Mouse (Mus musculus) gastrocnemius, postnatal 36 days (tissue): Measurements from ENCODE around the gene Tenm4. TPM values are rescaled to one million over a fixed set of nuclear protein-coding genes. Genes with fewer than 3 reads are reported as not detected.
"Not testable (repeated sequence)": the region's sequence is repeated elsewhere in the genome, so short reads cannot be mapped to it uniquely, and the experiment has no call there.

Experiments
- DNase-seq, 2 experiments: peaks; one replicate each; pipeline ENCODE4 v3.0.0; 2022
- intact Hi-C: fragments of 180-260 bp; cut with DNase I; formaldehyde crosslinking; loops from one replicate; pipeline ENCODE4 v1.15.1; 2025
- total RNA-seq, 2 experiments: library from RNA; stranded (reverse); gene quantifications; 2 replicates each; pipeline ENCODE4 v1.2.3; 2021

Gene Tenm4
- total RNA-seq, 2 experiments from 2014 or later = 0.69 to 1.1 TPM

DNA sequence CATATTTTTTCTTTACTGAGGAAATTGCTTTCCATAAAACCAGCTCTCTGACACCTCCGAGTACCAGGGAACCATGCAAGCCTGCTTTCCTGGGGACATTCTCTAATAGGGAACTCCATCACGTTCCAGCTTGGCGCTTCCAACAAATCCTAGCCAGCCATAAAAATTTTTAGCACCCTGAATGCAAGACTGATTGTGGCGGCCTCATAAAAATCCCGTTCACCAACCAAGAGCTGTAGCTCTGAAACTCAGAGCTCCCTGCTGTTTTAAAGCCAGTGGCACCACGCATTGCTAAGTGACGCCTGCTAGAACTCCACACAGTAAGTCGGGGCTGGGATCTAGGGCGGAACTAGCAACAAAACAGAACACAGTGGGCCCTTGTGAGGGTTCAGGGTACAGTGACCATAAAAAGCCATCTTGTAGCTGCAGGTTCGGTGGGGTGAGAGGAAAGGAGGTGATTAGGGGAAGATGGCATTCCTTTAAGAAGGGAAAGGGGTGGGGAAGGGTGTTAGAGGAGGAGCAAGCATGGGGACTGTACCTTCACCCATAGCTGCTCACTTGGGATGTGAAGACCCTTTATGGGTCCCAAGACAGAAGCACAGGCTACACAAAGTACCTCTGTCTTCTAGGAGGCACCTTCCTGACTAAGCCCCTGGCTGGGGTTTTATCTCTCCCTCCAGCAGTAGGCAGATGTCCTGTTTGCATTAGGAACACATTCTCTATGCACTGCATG is 439.0 kb downstream of the Tenm4 start:
- DNase-seq = no peak
- intact Hi-C loops = no loop called here

DNA sequence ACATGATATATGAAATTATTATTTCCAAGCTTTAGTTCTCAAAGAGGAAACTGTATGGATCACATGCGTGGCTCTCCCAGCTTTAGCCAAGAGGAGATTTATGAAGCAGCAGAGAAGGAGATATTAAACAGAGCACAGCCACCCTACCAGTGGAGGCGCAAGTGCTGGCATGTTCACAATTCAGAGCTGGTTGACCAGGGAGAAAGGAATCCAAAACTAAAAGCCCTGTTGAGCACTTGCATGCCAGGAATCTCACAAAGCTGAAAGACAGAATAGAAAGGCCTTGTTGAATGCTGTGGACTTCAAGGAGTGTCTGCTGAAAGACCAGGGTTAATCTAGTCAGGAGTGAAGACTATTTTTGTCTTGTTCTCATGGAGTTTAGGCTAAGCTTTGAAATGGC is 446.3 kb downstream of the Tenm4 start:
- intact Hi-C loops = no loop called here
- no peak for DNase-seq

DNA sequence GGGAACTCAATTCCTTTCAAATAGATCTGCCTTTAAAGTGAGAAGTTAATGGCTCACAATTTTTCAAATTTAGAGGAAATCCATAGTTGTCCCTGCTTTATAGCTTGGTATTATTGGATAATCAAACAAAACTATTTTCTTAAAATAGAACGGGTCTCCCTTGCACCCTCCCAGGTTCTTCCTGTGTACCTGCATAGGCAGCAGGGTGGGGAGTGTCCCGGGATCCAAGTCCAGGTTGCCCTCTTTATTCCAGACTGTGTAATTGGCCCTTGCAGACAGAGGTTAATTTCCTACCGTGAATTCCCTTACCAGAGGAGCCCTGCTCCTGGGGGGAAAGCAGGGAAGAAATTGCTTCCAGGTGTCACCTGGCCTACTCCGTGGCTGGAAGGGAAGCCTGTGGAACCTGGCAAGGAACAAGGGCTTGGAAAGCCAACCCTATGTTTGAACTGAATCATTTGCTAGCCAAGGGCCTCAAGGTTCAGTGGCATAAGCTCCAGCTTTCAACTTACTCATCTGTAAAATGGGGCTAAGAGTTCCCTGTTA is 449.0 kb downstream of the Tenm4 start:
- DNase-seq = no peak
- intact Hi-C loops = no loop called here

DNA sequence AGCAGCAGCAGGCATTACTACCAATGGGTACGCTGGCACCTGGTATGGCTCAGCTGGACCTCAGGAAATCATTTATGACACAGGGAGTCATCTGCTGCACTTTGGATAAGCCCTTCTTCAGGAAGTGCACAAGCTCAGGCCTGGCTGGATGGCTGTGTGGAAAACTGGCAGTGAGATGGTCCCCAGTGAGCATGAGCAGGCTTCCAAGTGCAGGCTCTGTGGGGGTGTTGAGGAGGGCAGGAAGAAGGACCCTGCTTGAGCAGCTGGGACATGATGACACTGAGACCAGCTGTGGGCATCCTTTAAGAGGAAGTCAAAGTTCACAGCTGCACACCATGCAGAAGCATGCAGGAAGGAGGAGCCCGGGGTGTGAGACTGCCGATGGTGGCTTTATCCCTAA is 455.3 kb downstream of the Tenm4 start:
- intact Hi-C loops = no loop called here
- DNase-seq = no peak

DNA sequence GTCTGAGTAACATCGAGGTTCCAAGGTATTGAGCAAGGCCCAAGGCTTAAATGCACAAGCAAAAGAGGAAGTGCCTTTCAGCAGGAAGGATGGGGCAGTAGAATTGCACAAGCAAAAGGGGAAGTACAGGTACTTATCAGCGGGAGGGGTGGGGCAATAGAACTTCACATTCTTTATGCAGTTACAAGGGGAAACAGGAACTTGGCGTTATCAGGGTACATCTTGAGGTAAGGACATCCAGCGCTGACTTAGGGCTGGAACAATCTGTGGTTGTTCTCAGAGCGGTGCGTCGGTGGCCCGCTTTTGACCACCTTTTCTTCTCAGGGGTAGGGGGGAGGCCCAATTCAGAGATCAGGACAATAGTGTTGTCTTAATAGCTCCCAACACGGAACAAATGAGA is 459.5 kb downstream of the Tenm4 start:
- DNase-seq, intact Hi-C loops: not testable (repeated sequence)

DNA sequence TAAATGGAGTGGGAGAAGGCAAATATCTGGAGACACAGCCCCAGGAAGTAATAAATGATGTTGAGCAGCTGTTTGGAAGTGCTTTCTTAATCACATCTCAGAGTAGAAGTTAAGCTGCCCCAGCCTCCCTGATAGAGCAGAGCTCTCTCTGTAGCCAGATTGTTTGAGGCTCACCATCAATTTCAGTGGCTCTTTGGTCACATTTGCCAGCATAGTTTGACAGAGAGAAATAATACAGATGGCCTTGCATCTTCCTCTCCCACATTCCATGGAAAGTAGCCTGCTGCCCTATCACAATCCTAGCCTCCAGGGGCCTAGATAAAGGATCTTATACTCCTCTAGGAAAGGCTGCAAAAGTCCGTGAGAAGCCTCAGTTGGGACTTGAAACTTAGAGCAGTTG is 462.0 kb downstream of the Tenm4 start:
- DNase-seq = no peak
- intact Hi-C loops = no loop called here

DNA sequence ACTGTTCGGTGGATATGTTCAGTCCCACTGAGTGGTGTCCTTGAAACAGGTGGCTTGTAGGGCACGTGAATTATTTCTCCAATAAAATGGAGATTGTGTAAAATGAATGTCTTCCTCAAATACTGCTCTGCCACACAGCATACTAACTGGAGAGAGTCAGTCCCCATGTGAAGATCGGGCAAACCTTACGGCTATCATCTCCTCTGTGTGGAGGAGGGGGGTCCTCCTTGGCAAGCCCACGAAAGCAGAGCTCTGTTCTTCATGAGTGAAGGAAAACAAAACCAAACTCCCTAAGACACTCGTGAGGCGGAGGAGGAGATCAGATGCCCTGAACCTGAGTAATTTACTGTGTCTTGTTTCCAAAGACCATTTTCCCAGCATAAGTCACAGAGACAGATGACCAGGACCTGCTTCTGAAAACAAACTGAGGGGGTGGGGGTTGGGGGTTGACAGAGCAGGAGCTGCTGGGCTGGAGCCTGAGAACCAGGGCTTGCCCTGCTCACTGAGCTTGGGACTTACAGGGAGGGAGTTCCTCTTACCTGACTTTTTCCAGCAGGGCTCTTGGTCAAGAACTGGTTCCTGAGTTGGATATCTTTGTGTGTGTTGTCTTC is 464.9 kb downstream of the Tenm4 start:
- intact Hi-C loops = no loop called here
- no peak for DNase-seq

DNA sequence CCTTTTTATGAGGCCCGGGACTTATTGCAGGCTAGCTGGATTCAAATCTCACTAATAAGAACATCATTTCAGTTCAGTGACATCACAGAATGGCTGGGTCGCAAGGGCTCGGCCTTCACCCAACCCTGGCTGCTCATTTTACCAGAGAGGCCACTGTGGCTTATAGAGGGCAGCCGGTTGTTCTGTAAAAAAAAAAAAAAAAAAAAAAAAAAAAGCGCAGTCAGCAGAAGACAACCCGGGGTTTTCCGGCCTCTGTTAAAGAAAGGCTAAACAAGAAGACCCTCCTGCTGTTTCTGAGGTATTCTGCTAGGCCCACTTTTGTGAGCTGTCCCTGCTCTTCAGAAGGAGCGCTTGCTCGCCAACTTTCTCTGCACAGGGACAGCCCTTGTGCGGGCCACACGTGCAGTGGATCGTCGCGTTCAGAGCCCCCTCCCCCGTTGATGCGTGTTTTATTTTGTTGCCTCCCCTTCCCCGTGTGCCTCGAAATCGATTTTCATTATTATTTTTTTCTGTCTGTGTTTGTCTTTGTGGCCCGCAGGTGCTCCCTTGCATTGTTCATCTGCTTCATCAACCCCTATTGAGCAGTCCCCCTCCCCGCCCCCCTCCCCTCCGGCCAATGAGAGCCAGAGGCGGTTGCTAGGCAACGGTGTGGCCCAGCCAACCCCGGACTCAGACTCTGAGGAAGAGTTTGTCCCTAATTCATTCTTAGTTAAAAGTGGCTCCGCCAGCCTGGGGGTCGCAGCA is 472.6 kb downstream of the Tenm4 start:
- DNase-seq = no peak
- intact Hi-C loops = no loop called here

DNA sequence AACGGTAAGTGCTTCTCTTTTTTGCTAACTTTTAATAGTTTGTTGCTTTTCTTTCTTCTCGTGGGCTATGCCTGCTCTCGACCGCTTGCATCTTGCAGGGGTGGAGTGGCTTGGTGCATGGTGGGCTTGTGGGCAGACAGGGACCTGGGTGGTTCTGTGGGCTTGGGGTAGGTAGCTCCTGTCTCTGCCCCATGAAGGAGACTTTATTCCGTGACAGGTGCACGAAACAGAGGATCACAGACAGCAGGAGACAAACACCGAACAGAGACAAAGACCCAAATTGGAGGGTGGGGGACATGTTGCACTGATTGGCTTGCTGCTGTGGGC is 473.1 kb downstream of the Tenm4 start:
- intact Hi-C loops = no loop called here
- DNase-seq = no peak

DNA sequence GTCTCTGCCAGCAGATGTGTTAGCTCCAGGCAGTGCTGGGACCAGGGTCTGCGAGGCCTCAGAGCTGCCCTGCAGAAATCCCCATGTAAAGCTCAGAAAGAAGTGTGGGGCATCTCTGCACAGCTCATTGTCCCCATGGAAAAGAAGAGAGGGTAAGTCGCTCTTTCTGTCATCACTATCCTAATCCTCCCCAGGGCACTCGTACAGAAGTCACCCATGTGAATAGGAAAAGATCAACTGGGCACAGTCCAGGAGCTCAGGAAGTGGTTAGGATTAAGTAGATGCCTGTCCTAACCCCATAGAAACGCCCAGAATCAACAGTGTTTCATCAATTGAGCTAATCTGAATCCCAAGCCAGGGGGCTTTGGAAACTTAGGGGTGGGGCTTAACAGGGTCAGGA is 476.6 kb downstream of the Tenm4 start:
- intact Hi-C loops = no loop called here
- no peak for DNase-seq

DNA sequence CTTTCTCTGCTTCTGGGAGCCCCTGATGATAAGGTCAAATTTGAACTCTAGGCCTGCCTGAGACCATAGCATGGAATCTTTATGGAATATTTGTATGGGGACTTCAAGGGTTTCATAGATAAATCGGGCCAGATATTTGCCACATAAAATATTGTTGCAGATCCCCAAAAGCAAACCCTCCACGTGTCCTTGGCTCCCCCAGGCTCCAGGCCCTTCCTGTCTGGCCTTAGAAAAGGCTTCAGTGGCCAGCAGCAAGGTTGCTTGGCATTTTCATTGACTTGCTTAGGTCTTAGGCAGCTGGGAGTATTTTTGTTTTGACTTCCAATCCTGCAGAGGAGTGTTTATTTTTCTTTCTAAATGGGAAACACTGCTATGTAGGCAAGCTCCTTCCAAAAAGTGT is 477.6 kb downstream of the Tenm4 start:
- intact Hi-C loops = no loop called here
- DNase-seq = no peak

DNA sequence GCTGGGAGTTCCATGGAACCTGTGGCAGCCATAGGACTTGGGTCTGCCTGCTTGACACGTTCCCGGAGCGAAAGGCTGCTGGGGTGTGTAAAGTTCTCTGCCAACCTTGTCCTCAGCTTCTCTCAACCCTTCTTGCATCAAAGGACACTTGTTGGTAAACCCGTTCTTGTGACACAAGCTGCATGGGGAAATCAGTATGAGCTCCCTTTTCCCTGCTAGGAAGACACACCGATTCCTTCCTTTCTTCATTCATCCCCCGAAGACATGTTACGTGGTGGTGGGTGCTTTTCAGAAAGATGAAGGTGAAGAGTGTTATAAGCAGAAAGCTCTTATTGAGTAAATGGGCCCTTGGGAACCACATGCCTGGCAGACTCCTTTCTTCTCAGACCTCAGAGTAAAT is 478.1 kb downstream of the Tenm4 start:
- no peak for DNase-seq
- intact Hi-C loops = no loop called here

DNA sequence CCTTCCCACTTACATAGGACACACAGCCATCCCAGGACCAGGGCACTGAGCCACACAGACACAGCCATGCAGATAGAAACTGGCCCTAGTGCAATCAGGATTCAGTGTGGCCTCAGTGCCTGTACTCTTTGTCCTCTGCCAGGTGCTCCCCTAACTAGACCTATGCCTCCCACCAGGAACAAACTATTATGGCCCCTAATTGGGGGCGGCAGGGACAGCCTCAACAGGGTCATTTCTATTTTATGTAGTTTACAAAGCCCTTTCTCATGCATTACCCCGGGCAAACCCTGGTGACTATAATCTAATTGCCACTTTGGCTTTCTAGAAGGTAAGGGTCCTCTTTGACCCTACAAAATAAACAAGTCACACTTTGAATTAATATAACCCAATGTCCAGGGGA is 479.4 kb downstream of the Tenm4 start:
- DNase-seq = no peak
- intact Hi-C loops = no loop called here

DNA sequence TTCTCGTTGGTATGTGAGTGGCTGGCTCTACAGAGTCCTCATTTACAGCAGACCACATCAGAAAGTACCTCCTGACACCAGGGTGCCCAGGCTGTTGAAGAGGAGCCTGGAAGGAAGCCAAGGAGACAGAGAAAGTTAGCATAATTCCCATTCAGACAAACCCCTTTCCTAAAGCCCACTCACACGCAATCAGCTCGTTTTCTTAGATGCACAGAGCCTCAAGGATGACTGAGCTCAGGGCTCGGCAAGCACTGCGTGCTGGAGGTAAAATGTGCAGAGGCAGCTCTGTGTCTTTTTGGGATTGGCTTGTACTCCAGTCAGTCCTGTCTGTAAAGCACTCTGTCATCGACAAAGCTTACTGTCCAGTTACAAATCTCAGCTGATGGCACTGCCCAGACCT is 480.0 kb downstream of the Tenm4 start:
- intact Hi-C loops = no loop called here
- no peak for DNase-seq

DNA sequence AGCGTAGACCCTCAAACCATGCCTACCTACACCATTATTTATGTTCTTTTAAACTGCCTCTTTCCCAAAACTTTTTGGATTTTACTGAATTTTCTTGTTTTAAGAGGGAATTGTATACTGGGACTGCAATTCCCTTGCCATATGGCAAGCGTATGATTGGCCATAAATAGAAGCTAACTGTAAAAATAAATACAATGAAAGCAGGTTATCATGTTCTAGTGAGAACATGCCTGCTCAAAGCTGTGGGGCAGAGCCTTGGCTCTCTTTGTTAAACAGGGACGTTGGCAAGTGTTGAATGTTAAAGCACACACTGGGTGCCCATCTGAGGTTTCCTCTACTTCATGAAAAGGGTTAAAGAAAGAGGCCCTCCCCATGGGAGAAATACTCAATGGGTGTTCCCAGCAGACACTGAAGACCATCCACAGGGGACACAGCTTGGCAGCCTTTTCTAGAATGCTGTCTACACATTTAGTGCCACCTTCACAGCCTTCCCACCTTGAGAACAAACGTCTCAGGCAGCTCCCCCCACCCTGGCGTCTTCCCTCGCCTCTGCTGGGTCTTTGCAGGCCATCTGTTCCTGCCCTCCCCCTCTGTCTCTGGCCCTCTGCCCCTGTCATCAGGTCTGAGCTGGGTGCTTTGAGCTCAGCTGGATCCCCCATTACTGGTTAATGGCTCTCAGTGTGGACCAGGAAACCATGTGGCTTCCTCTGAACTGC is 480.7 kb downstream of the Tenm4 start:
- no peak for DNase-seq
- intact Hi-C loops = no loop called here

DNA sequence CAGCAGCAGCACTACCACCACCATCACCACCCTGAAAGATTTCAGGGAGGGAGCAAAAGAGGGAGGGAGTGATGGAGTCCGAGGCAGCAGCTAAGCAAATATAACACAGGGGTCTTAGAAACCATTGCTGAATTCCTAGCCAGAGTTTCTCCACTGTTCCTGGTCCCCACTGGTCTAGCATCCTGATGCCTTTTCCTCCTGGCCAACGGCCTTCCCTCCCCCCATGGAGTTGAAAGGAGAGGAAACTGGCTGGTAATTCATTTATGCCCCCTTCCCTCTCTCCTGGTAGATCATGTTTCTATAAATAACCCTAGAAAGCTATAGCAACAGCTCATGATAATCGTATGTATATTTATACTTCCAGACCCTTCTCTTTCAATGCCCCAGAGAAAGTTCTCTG is 481.8 kb downstream of the Tenm4 start:
- intact Hi-C loops = no loop called here
- no peak for DNase-seq

DNA sequence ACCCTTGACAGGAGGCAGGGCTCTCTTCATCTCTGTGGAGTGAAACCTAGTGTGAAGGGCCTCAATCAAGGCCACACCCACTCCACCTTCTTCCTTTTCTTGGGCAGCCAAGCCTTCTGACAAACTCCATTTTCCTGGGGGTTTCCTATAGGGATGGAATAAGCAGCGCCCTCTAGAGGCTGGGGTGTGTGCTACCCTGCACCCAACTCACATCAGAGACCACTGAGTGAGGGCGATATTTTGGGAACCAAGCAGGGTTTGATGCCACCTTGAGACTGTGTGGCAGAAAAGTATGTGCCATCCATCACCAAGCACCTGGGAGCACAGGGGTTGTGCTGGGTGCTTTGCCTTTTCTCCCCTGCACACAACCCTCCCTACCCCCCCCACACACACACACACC is 483.2 kb downstream of the Tenm4 start:
- no peak for DNase-seq
- intact Hi-C loops = no loop called here

DNA sequence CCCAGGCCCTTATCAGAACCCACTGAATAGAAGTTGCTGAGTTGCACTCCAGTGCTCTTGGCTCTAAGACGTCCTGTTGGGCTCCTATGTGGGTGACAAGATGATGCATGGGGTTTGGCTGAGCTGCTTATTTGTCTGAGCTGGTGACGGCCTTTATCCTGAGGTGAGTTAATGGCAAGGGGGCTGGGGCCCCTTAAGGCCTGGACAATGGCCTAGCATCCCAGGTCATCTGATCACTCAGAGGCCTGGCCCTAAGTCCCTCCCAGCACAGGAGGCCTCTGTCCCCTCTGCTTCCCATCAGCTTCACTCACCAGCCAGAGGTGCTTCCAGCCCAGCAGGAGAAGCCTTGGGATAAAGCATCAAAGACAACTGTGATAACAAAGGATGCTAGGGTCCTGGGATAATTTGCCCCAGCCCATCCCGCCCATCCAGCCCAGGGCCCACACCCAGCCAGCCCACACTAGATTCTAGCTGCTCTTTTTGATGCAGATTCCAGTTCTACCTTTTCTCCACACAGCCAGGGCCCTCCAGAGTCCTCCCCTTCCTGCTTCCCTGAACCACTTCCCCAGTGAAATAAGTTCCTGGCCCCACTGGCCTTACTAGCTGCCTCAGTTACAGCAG is 484.2 kb downstream of the Tenm4 start:
- intact Hi-C loops = no loop called here
- no peak for DNase-seq

DNA sequence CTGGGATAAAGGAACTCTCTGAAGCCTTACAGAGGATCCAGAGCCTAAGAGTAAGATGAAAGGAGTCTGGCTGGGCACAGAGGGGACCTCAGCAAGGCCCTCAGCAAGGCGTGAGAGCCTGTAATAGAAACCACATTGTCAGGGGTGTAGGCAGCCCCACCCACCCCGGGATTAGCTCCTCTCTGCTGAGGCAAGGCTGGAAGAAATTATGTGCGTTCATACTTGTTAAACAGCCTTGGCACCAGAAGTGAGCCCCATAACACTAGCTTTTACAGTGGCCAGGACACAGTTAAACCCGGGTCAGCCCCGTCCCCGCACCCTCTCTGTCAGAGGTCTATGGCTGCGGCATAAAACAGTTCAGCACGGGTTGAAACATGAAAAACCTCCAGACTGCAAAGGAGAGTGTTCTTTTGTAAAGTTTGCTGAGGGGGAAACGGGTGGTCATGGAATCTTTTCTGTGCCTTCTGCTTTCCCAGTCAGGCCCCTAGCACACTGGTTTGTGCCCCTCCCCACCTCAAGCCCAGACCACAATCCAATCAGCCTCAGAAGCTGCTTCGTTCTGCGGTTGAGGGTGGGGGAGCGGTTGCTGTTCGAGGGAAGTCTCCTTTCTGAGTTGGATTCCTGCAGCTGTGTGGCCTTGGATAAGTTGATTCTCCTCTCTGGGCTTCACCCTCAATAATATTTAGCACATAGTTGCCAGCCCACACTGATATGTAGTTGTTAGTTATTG is 486.2 kb downstream of the Tenm4 start:
- intact Hi-C loops = no loop called here
- no peak for DNase-seq
